Mouse (Mus musculus) lung, embryonic 16.5 days (tissue): Measurements from ENCODE around the gene Hspa12a. TPM values are rescaled to one million over a fixed set of nuclear protein-coding genes. Genes with fewer than 3 reads are reported as not detected.
A peak's percentile ranks its signal among the peaks of the same experiment; 100 is the strongest.

ENCODE experiments used
- ATAC-seq: fragments of 200-750 bp; cut with Nextera tagmentation; 2 replicates; pipeline ENCODE4 v1.8.0; 2017; ENCODE audit warnings: low read depth, mild to moderate bottlenecking, moderate library complexity
- H3K27ac ChIP-seq: fragments of 300-500 bp; sonication (generic); 2 replicates; pipeline ENCODE4 v1.5.1; 2014; ENCODE audit warnings: mild to moderate bottlenecking, control low read depth, low read length
- H3K27me3 ChIP-seq: fragments of 300-500 bp; sonication (generic); 2 replicates; pipeline ENCODE4 v1.6.1; 2014; ENCODE audit warnings: low read depth, low read length, mixed read lengths; ENCODE audit not compliant: control insufficient read depth, insufficient read depth
- H3K36me3 ChIP-seq: fragments of 300-500 bp; sonication (generic); 2 replicates; pipeline ENCODE4 v1.6.1; 2014; ENCODE audit warnings: low read length; ENCODE audit not compliant: control insufficient read depth, insufficient read depth
- H3K4me1 ChIP-seq: fragments of 300-500 bp; sonication (generic); replicated peaks from 2 replicates; pipeline ENCODE4 v1.6.1; 2014; ENCODE audit warnings: low read length, mixed read lengths; ENCODE audit not compliant: control insufficient read depth, insufficient read depth
- H3K4me2 ChIP-seq: fragments of 300-500 bp; sonication (generic); 2 replicates; pipeline ENCODE4 v1.6.1; 2014; ENCODE audit warnings: low read depth, low read length, control low read depth
- H3K4me3 ChIP-seq: fragments of 300-500 bp; sonication (generic); 2 replicates; pipeline ENCODE4 v1.5.1; 2014; ENCODE audit warnings: mild to moderate bottlenecking, low read length, control low read depth
- H3K9ac ChIP-seq: fragments of 300-500 bp; sonication (generic); 2 replicates; pipeline ENCODE4 v1.6.1; 2014; ENCODE audit warnings: low read length, control low read depth
- H3K9me3 ChIP-seq: fragments of 300-500 bp; sonication (generic); 2 replicates; pipeline ENCODE4 v1.6.1; 2016; ENCODE audit warnings: low read length; ENCODE audit not compliant: control insufficient read depth
- WGBS: fragments of 180-500 bp; shearing (Covaris S2); extraction: QIAGEN DNeasy Blood & Tissue Kit; methylation state at CpG from one replicate; pipeline ENCODE4 v1.1.7; 2014; 5-methylcytosine and 5-hydroxymethylcytosine counted together
- polyA plus RNA-seq: library from polyadenylated mRNA; unstranded; fragments of >200 nt; fragmentation: Nextera tagmentation; extraction: Ambion mirVana; gene quantifications from 2 replicates; pipeline ENCODE4 v1.2.1, GENCODE M21; 2015

Gene Hspa12a
- polyA plus RNA-seq, 1 experiment from 2014 or later: 5.5 TPM

DNA sequence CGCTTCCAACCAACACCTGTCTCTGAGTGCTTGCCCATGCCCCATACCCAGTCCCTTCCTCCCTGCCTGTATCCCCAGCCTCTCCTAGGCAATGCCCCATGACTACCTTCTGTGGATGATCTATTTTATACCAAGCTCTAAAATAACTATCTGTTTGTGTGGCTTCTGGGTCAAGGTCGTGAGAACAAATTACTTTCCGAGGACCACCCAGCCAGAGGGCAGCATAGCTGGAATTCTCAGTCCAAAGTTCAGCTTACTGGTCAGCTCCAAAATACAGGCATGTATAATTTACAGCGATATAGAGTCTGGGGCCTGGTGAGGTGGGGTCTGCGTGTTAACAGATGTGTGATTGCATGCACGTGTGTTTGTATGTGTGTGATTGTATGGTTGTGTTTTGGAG, 71.6 kb downstream of the Hspa12a start:
- Histone ChIP-seq H3K27ac (no peak overlapping the region), H3K9ac (no peak overlapping the region), H3K36me3 (no peaks in the 10 kb centered on the region), H3K27me3 (no peaks in the 10 kb centered on the region), H3K9me3 (no peaks in the 10 kb centered on the region), H3K4me3 (no peak overlapping the region), H3K4me2 (no peak overlapping the region), H3K4me1 (no peaks in the 10 kb centered on the region)
- 49% methylated on average over 6 of the region's 6 CpGs for WGBS
- no peak for ATAC-seq

DNA sequence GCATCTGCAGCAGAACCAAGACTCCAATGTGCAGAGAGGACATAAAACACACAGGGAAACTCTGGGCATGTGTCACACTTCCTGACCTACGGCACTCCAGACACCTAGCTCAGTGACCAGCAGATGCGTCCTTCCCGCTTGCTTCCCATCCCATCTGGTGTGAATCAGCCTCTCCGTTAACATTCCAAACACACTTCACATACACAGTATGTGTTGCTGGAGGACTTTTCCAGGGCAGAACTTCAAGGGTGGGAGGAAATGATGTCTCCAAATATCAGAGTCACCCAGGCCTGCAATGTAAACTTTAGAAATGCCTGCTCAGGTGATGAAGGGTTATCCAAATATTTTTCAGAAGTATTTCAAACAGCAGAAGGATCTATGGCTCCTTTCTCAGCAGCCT, 76.8 kb downstream of the Hspa12a start:
- H3K4me1 ChIP-seq: no peaks in the 10 kb centered on the region; the same call in 1 of the 2 replicates
- H3K27me3 ChIP-seq: no peaks in the 10 kb centered on the region
- H3K4me2 ChIP-seq: no peak overlapping the region
- no peaks in the 10 kb centered on the region for H3K36me3 ChIP-seq
- WGBS: 10% methylated on average over 4 of the region's 4 CpGs
- no peak overlapping the region for H3K27ac ChIP-seq
- no peaks in the 10 kb centered on the region for H3K9me3 ChIP-seq
- ATAC-seq: no peak
- H3K4me3 ChIP-seq: no peak overlapping the region
- H3K9ac ChIP-seq: no peak overlapping the region

DNA sequence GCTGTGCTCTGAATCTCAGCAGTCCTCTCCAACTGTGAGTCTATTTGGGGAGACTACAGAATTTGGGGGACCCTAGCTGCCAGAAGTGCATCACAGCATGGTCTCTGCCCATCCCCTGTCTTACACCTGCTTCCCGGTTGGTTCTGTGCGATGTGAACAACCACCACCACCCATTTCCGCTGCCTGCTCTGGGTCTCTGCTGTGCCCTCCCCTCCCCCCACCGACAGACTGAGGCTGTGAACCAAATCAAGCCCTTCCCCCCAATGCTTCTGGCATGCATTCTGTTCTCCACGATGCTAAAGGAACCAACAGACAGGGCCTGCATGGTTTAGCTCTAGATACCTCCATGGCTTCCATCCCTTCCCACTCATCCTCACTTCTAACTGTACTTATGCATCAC, 78.2 kb downstream of the Hspa12a start:
- H3K9me3 ChIP-seq: no peaks in the 10 kb centered on the region
- no peak overlapping the region for H3K9ac ChIP-seq
- H3K27ac ChIP-seq: no peak overlapping the region
- WGBS: 35% methylated on average over 5 of the region's 5 CpGs
- no peaks in the 10 kb centered on the region for H3K36me3 ChIP-seq
- H3K4me2 ChIP-seq: no peak overlapping the region
- ATAC-seq: no peak
- no peak overlapping the region for H3K4me3 ChIP-seq
- H3K4me1 ChIP-seq: peaks cover 4% of the 10 kb centered on the region; the same call in 1 of the 2 replicates
- H3K27me3 ChIP-seq: no peaks in the 10 kb centered on the region

DNA sequence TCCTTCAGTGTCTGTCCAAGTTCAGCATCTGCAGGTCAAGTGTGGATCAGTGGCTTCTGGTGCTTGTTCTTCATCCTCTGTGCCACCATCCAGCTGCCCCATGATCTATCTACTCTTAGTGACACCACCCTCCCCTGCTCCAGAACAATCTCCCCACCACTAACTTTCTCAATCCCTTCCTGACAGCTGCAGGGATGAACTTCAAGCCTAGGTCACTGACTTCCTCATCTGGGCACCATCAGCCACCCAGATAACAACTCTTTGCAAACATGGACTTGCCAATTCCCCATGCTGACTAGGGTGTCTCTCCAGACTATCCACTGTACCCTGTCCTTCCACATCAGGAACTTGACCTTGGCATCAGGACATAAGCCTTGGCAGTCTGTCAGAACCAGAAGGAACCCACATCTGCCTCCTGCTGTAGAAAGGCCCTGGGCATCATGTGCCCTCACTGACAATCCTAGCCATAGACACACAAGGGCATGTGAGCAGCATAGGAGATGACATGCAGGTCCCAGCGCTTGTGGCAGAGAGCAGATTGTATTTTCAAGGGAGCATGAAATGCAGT, 79.4 kb downstream of the Hspa12a start:
- no peak for ATAC-seq
- no peak overlapping the region for H3K4me3 ChIP-seq
- peaks cover 13% of the 10 kb centered on the region for H3K4me1 ChIP-seq
- 82% methylated on average over 1 of the region's 1 CpGs for WGBS
- H3K9me3 ChIP-seq: no peaks in the 10 kb centered on the region
- H3K36me3 ChIP-seq: no peaks in the 10 kb centered on the region
- no peak overlapping the region for H3K27ac ChIP-seq
- no peak overlapping the region for H3K4me2 ChIP-seq
- no peaks in the 10 kb centered on the region for H3K27me3 ChIP-seq
- no peak overlapping the region for H3K9ac ChIP-seq

DNA sequence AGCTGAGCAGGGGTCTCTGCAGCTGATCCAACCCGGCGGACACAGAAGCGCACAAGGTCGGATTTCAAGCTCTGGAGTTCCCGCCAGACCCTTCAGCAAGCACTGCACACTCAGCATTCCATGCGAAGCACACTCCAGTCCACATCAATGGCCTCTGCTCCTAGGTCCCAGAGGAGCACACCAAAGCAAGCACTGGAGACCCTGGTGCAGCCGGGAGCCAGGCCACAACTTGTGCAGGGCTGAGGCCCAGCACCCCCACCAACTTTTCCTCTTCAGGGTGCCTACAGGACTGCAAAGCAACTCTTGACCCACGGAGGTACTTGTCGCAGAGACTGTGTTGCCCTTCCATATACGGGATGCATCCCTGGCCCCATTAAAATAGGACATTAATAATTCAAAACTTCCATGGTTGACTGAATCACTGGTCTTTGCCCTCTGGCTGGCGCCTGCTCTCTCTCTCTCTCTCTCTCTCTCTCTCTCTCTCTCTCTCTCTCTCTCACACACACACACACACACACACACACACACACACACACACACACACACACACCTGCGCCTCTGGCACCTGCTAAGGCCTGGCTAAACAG, 82.2 kb downstream of the Hspa12a start:
- H3K36me3 ChIP-seq: no peaks in the 10 kb centered on the region
- peak overlapping the region; percentile 63 for H3K4me3 ChIP-seq
- no peaks in the 10 kb centered on the region for H3K27me3 ChIP-seq
- ATAC-seq: no peak
- peaks cover 13% of the 10 kb centered on the region for H3K4me1 ChIP-seq
- H3K9ac ChIP-seq: peak overlapping the region; percentile 68
- H3K27ac ChIP-seq: no peak overlapping the region
- H3K9me3 ChIP-seq: no peaks in the 10 kb centered on the region
- 19% methylated on average over 12 of the region's 12 CpGs for WGBS
- peak overlapping the region; percentile 89 for H3K4me2 ChIP-seq

DNA sequence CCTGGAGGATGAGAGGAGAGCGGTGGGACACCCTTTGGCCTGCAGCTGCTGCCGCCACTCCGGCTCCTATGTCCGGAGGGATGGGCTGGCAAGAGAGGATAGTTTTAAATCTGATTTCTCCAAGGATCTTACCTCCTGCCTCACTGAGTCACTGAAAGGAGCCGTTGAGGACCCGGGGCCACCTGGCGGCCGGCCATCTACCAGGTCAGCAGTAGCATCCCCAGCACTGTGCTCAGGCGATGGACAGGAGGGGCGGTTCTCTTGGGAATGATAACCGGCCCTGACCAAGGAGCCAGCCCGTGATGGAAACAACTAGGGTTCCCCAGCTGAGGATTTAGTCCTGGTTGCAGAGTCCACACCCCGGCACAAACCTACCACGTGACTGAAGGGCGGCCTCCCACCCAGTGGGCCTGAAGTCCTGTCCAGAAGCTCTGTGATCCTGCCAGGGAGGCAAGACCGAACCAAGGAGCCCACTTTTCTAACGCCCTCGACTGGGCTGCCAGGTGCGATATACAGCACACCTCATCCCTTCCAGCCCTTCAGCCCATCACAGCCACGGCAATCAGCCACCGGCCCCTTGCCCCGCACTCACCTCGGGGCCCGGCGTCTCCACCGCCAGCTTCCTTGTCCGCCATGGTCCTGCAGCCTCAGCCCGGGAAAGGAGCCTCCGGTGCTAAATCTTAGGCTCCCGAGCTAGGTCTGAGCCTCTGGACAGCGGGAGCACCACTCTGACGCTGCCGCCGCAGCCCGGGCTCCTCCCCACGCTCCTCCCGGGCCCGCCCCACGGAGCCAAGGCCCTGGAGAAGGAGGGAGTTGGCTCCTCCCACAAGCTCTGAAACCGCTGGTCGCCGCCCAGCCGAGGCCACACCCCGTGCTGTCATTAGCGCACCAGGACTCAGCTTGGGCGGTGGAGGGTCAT, 82.9 kb downstream of the Hspa12a start:
- H3K4me2 ChIP-seq: peak overlapping the region; percentile 89
- peak; percentile 96 for ATAC-seq
- peak overlapping the region; percentile 63 for H3K4me3 ChIP-seq
- H3K36me3 ChIP-seq: no peaks in the 10 kb centered on the region
- peak overlapping the region; percentile 68 for H3K9ac ChIP-seq
- H3K27me3 ChIP-seq: no peaks in the 10 kb centered on the region
- WGBS: under 1% methylated on average over 46 of the region's 46 CpGs
- H3K9me3 ChIP-seq: no peaks in the 10 kb centered on the region
- H3K4me1 ChIP-seq: peaks cover 13% of the 10 kb centered on the region
- H3K27ac ChIP-seq: no peak overlapping the region

DNA sequence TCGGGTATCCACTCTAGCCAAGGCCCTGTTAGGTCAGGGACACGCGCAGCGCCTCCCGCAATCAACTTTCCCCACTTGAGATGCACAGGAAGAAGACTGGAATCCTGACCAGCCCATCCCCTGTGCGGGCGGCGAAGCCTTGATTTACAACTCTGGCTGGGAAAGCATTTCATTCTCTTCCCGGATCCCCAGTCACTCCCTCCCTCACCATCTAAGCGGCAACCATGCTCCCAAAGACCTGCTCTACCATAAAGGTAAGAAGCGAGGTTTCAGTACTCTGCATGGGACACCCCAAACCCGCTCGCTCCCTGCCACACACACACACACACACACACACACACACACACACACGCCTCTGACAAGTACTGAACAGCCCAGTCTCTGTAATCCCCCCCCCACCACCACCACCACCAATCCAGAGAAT, 83.6 kb downstream of the Hspa12a start:
- Histone ChIP-seq H3K4me2 (peak overlapping the region; percentile 89), H3K9ac (no peak overlapping the region; the same call in 1 of the 2 replicates), H3K4me3 (peak overlapping the region; percentile 63), H3K9me3 (no peaks in the 10 kb centered on the region), H3K36me3 (no peaks in the 10 kb centered on the region), H3K27ac (no peak overlapping the region), H3K4me1 (peaks cover 13% of the 10 kb centered on the region), H3K27me3 (no peaks in the 10 kb centered on the region)
- WGBS: 6% methylated on average over 14 of the region's 14 CpGs
- ATAC-seq: peak; percentile 11; the same call in 1 of the 2 replicates

DNA sequence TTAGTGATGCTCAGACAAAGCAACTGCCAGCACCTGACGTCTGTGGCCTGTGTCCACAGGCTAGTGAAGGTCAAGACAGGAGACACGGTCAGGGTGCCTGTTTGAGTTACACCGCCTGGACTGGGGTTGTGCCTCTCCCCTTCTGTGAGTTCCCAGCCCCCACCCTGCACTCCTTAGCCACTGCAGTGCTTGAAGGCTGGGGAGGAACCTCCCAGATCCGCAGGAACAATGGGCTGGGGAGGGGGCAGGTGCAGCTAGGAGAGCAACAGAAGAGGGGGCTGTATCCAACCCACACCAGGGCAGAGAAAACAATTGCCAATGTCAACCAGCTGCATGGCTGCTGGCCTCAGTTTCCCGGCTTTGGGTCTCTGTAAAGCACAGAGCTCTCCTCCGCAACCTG, 84.1 kb downstream of the Hspa12a start:
- Histone ChIP-seq H3K4me2 (peak overlapping the region; percentile 89), H3K27ac (no peak overlapping the region), H3K36me3 (no peaks in the 10 kb centered on the region), H3K27me3 (no peaks in the 10 kb centered on the region), H3K4me1 (peaks cover 13% of the 10 kb centered on the region), H3K9me3 (no peaks in the 10 kb centered on the region), H3K9ac (no peak overlapping the region), H3K4me3 (0 out of 2 replicates have a peak overlapping the region, but pooled peaks have one; percentile 63)
- ATAC-seq: no peak
- 20% methylated on average over 6 of the region's 6 CpGs for WGBS
